Mouse (Mus musculus) left cerebral cortex, adult 8-10 months (tissue): ENCODE measurements at regions not wholly inside any gene's neighbourhood (a gene's known extent, or its start where the extent isn't known, plus 50 kb on each side); places are given as distances from the start of the nearest gene placed in this dataset.
A peak's percentile ranks its signal among the peaks of the same experiment; 100 is the strongest.

ENCODE experiments used
- DNase-seq, 2 experiments: peaks; one replicate each; pipeline ENCODE4 v3.0.0; 2022; ENCODE audit warnings: low spot score in 2 of 2

- DNase-seq, result no peak
These were observed 315.9 kb upstream of the Vwc2 start for GRCm38 (mm10) chr11:10798079-10798478.

GRCm38 (mm10) chr11:10840191-10840590 lies 273.8 kb upstream of the Vwc2 start:
- no peak for DNase-seq

GRCm38 (mm10) chr11:10841083-10841482 lies 272.9 kb upstream of the Vwc2 start:
- peak in 1 of 2 experiments; percentile 12 for DNase-seq

GRCm38 (mm10) chr11:10872267-10872666 lies 241.8 kb upstream of the Vwc2 start:
- DNase-seq, result no peak

GRCm38 (mm10) chr11:10893302-10893701 lies 220.7 kb upstream of the Vwc2 start:
- no peak for DNase-seq

GRCm38 (mm10) chr11:10923998-10924397 lies 190.0 kb upstream of the Vwc2 start:
- no peak for DNase-seq

- peak in 1 of 2 experiments; percentile 8 for DNase-seq
These were observed 161.1 kb upstream of the Vwc2 start for GRCm38 (mm10) chr11:10952914-10953313.
